Mouse (Mus musculus): ENCODE measurements around the gene Nav2.

Gene Nav2

DNA sequence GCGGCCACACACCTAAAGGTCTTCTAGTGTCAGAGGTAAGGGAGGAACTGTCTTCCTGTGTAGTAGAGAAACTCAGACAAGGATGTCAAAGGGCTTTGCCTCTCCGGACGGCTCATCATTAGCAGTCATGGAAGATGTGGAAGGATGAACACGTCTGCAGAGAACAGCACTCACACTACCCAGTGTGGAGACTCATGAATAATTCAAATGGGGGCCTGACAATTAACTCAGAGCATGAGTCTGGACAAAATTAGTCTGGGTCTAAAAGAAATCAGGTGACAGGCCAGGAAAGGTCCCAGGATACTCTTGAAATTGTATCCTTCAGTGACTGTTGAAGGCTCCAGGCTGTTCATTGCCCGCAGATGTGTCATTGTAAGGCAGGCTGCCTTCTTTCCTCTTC lies 17.5 kb upstream of the Nav2 start:
- DNase-seq: no peak

DNA sequence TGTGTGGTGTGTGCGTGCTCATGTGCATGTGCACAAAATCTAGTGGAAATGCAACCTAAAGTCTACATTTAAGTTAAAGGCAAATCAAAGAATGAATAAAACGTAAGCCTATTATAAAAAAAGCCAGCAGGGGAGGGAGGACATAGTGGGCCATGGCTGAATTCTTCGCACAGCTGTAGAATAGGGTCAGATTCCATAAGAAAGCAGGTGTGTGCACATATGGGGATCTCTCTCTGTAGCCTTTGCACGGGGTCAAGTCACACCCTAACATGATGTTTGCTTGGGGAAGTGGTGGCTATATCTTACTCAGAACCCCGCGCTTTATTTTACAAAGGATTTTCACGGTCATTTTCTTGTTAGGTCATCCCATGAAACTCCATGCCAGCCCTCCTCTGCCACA lies 15.4 kb upstream of the Nav2 start:
- DNase-seq: no peak

DNA sequence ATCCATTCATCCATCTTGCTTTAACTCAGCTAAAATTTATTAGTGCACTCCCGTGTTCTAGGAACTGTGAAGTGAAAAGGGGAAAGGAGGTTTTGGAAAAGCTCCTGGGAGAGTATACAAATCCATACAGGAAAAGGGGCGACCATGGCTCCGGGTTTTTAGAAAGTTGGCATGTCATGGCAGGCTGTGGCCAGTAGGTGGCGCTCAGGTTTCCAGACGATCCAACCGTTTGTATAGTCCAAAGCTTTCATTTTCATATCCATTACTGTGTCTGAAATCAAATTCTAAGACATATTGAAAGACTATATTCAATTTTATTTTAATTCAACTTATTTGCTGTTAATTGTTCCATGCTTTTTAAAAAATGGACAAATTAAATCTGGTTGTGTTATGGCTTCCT lies 14.4 kb upstream of the Nav2 start:
- peak; percentile 73 to 75 for DNase-seq

GRCm38 (mm10) chr7:48894763-48895162 lies 13.8 kb upstream of the Nav2 start:
- DNase-seq: no peak

GRCm38 (mm10) chr7:48895475-48895874 lies 13.0 kb upstream of the Nav2 start:
- no peak for DNase-seq

- DNase-seq: no peak
Observed at GRCm38 (mm10) chr7:48896051-48896450, 12.5 kb upstream of the Nav2 start.

GRCm38 (mm10) chr7:48897539-48898163 lies 10.9 kb upstream of the Nav2 start:
- DNase-seq: no peak

GRCm38 (mm10) chr7:48898416-48898815 lies 10.1 kb upstream of the Nav2 start:
- DNase-seq: no peak

GRCm38 (mm10) chr7:48900408-48901167 lies 7.9 kb upstream of the Nav2 start:
- no peak for DNase-seq

- DNase-seq: no peak
Observed at GRCm38 (mm10) chr7:48902454-48902853, 6.1 kb upstream of the Nav2 start.

DNA sequence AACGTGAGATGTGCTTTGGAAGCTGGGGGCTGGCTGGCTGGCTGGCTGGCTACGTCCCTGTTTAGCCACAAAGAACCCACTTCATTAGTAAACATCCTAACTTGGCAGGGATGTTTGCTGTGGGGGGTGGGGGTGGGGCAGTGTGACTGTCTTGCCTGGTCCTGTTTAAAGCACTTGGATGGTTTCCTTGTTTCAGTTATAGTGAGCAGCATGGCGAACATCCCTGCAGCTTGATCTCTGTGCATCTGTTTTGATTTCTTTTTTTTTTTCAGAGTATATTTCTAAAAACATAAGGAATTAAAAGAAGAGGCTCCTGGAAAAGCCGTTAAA lies 791 bp downstream of the Nav2 start:
- no peak for DNase-seq

- DNase-seq: no peak
Observed at GRCm38 (mm10) chr7:48910282-48910681, 1.8 kb downstream of the Nav2 start.

- no peak for DNase-seq
Observed at GRCm38 (mm10) chr7:48911146-48911545, 2.6 kb downstream of the Nav2 start.

DNA sequence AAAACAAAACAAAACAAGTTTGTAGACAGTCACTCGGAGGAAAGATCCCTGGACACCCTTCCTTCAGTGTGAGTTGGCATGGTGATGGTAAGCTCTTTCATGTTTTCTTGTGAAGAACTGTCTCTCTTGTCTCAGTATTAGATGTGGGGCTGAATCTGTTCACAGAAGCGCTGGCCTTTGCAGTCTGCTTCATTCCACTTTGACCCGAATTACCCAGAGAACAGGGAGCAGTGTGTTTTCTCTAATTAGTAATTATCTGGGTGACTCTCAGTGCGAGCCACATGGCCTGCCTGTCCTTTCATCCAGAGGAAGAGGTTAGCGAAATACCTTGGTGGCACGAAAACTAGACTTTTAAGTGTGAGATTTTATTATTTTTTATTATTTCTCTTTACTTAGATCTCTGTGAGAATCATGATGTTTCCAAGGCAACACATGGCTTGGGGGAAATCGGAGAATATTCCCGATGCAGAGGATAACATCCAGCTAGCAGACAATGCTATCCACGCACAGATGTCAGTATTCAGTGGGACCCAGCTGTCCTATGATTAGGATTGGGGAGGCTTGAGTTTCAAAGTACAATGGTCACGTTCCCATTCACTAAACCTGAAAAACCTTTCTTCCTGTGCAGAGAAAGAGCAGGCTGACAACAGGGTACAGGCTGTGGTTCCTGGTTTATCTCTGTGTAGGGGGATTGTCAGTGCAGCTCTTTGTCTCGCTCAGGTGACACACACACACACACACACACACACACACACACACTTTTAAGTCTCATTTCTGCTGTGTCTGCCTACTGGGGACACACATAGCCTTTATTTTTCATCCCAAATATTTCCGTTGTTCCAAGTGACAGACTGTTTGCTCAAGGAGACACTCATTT lies 6.4 kb downstream of the Nav2 start:
- no peak for DNase-seq

DNA sequence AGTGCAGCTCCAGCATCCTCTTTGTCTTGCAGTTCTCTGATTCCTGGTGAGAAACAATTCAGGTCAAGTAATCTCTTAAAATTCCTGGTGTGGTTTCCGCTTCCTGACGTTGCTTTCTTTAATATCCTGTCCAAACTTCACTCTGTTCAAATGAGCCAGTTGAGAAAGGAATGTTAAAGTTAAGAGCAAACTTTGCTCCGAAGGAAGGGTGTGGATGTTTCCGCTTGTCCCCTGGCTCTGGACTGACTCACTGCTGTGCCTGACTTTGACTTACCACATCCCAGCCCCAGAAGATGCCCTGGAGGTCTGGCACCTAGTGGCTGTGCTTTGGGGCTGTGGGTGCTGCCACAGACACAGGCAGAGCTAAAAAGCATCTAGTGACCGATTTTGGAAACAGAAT lies 8.9 kb downstream of the Nav2 start:
- no peak for DNase-seq

DNA sequence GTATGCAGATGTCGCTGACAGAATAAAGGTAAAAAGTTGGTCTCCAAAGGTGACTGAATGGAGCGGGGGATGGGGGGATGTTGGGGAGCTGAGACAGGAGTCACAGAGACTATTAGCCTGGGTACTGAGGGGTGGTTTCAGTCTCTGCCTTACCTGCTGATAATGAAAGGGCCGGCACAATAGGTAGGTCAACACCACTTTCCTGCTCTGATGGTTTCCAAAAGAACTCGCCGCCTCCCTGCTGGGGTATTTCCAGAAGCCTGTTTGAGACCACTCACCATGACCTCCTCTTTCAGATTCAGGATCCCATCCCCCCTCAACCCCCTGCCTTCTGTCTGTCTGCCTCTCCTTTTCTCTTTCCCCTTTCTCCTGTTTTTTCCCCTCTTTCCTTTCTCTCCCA lies 9.5 kb downstream of the Nav2 start:
- DNase-seq: no peak

GRCm38 (mm10) chr7:48918389-48918788 lies 9.9 kb downstream of the Nav2 start:
- no peak for DNase-seq

DNA sequence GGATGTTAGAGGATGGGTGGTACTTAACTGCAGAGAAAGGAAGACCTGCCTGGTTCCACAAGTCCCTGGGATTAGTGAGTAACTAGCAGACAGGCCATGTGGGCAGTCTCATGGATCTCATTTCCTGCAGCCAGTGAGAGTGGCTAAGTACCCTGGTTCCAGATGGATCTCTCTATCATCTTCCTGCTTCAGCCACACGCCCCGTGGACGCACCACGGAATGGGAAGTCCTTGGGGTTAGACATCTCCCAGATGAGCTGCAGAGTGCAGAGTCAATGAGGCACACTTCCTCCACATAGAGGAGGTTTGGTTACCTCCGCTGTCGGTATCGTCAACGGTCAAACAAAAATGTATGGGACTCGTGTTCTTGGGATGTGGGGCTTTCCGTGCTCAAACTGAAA lies 15.1 kb downstream of the Nav2 start:
- DNase-seq: no peak

GRCm38 (mm10) chr7:48925214-48925613 lies 16.7 kb downstream of the Nav2 start:
- DNase-seq: no peak

DNA sequence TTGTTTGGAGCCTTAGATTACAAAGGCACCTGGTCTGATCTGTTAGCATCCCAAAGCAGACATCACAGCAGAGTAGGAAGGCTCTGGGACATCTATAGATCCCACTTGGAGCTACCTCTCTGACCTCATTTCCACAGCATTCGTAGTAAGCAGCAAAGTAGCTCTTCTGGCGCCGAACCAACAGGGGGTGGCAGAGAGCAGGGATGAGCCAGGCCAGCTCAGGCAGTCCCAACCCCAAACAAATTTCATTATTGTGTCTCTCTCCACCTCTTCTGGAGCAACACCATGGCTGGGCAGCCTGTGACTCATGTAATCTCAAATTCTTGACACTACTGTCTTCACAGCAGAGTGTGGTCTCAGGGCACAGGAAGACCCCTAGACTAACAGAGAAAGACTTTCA lies 19.8 kb downstream of the Nav2 start:
- peak; percentile 51 to 53 for DNase-seq

GRCm38 (mm10) chr7:48930399-48930798 lies 21.9 kb downstream of the Nav2 start:
- DNase-seq: no peak

DNA sequence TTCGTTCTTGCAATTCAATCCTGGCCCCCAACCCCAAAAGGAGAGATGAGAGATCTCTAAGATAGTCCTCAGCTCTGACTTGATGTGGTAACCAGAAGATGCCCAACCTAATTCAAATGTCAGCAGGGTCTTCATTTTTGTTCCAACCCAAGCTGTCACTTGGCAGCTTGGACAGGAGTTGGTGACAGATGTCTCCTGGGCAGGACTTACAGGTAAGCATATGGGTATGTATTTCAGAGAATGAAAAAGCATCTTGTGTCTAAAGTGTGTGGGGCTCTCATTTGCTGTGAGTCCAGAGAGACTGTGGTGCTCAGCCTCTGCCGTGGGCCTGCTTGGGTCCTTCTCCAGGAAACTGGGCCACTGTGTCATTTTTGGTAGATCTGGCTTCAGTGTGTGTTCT lies 23.6 kb downstream of the Nav2 start:
- no peak for DNase-seq

- no peak for DNase-seq
Observed at GRCm38 (mm10) chr7:48934816-48935215, 26.3 kb downstream of the Nav2 start.

DNA sequence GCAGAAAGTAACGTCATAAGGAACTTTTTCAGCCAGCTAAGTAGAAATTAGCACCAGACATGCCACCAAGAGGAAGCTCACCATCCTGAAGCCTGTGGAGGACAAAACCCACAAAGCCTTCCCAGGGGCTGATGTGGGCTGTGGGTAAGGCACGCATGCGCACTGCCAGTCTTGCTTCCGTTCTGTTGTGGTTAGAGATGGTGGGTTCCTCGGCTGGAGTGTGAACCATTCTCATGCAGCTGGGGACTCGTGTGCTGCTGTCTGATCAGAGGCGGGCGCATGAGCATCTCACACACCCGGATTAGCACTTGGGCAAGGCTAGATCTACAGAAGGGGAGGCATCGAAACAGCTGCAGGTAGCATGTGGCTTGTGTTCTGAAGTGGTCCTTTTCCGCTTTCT lies 29.0 kb downstream of the Nav2 start:
- DNase-seq: peak; percentile 23
